Mouse (Mus musculus) liver, adult 2 months (tissue): Measurements from ENCODE around the gene Zmym4.

Experiments
- CTCF ChIP-seq: fragments of 200-500 bp; IDR thresholded peaks from 2 replicates; pipeline ENCODE4 v1.5.1; 2011; ENCODE audit warnings: low read depth, low read length, control low read depth
- POLR2A ChIP-seq: fragments of 200-500 bp; IDR thresholded peaks from 2 replicates; pipeline ENCODE4 v1.6.1; 2011; ENCODE audit warnings: low read length, control low read depth; ENCODE audit not compliant: insufficient read depth; ENCODE audit errors: extremely low read depth

- no peak for TF ChIP-seq POLR2A
- TF ChIP-seq CTCF, result no peak
Measured at GRCm38 (mm10) chr4:126831122-126831521, 136.8 kb downstream of the Zmym4 start.
